Mouse (Mus musculus): Measurements from ENCODE around the gene Kif6.

GRCm38 (mm10) chr17:49816067-49816565 lies 201.2 kb downstream of the Kif6 start:
- TF ChIP-seq CTCF (IDR thresholded peaks at IDR 0.05; ENCODE audit: low read depth) (no peak), EP300 (IDR thresholded peaks at IDR 0.05; ENCODE audit: low read depth) (no peak)
